Mouse (Mus musculus) megakaryocyte, embryonic 14.5 days (primary cell): ENCODE results near the gene Tmem8b.

Experiments
- FLI1 ChIP-seq: IDR thresholded peaks from 2 replicates; pipeline ENCODE4 v1.6.1; 2012; ENCODE audit warnings: low read length, inconsistent platforms, mixed read lengths
- GATA1 ChIP-seq: IDR thresholded peaks from 3 replicates; pipeline ENCODE4 v1.6.1; 2012; ENCODE audit warnings: mixed read lengths, low read length, inconsistent platforms, borderline replicate concordance

GRCm38 (mm10) chr4:43700707-43701106, 31.9 kb downstream of the Tmem8b start, which contains the start of gene Olfr70:
- TF ChIP-seq GATA1 = no peak
- TF ChIP-seq FLI1 = no peak
